Mouse (Mus musculus): ENCODE data around the gene Wasl.

The Wasl gene

DNA sequence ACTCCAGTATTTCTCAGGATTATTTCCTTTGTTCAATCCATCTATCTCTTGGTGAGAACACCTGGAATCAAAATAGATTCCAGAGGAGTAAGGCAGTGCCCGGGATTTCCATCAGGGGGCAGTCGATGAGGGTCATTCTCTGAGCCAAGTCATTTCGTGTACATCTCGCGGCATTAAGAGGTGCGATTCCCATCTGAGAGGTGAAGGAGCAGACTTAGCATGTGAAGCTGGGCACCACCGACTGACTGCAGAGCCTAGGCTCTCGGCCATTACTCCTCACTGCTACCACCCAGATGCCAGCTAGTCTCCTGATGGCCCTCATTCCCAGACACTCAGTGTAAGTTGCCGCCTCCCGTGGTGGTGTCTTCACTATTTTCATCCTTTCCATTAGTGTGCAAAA, 58.3 kb downstream of the Wasl start:
- peak in 1 of 2 experiments; percentile 13 for DNase-seq (ENCODE audit: inconsistent age in 2 of 2, low spot score in 1 of 2)

DNA sequence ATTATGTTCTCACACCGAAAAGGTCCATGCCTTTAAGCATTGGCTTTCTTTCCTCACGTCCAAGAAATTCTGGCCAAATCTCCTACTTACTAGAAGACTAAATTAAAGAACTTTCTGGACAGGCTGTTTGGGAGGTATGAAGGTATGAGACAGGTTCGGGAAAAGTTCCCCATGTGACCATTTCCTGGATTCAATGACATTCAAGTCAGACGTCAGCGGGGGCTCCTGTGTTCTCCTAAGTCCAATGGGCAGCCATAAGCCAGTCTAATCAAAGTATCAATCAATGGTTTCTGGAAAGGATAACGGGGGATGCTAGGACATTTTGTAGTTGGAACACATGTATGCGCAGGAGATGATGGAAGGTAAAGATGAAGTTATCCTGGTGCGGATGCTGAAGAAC, 59.2 kb downstream of the Wasl start:
- no peak for DNase-seq (ENCODE audit: inconsistent age in 2 of 2, low spot score in 1 of 2)

DNA sequence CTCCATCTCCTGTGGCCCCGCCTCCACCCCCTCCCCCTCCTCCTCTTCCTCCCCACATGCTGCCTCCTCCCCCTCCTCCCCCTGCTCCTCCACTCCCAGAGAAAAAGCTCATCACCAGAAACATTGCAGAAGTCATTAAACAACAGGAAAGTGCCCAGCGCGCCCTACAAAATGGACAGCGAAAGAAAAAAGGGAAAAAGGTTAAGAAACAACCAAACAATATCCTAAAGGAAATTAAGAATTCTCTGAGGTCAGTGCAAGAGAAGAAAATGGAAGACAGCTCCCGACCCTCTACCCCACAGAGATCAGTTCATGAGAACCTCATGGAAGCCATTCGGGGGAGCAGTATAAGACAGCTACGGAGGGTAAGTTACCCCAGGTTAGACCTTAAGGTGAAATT, 60.5 kb downstream of the Wasl start:
- DNase-seq (ENCODE audit: inconsistent age in 2 of 2, low spot score in 1 of 2) = no peak

DNA sequence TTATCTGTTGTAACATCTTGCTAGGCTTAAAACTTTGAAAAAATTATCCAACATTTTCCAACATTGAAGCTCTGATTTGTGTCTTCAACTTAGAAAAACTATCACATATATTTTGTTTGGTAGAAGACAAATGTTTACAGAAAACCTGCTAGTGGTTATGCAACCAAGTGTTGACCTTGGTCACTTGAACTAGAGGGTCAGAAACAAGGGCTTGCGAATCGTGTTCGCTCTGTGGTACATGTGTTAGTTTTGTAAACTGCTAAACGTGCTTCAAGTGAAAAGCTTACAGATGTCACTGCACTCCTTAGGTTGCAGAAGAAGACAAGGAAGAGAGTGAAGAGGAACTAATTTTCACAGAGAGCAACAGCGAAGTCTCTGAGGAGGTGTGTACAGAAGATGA, 61.8 kb downstream of the Wasl start:
- DNase-seq (ENCODE audit: inconsistent age in 2 of 2, low spot score in 1 of 2) = no peak

DNA sequence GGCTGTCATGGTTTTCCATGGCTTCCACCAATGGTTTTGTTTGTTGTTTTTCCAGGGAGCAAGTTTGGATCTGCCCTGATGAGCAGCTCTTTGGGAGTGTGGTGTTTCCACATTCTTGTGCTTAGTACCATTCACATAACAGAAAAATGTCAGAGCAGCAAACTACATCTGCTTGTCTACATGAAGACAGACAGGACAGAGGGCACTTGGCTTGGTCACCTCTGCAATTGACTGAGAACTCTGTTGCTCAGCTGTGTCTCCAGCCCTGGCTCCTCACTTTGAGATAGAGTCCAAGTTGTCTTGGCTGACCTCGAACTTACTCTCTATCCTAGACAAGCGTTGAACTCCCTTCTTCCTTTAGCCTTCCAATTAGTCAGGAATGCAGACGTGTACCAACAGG, 62.5 kb downstream of the Wasl start:
- no peak for DNase-seq (ENCODE audit: inconsistent age in 2 of 2, low spot score in 1 of 2)

DNA sequence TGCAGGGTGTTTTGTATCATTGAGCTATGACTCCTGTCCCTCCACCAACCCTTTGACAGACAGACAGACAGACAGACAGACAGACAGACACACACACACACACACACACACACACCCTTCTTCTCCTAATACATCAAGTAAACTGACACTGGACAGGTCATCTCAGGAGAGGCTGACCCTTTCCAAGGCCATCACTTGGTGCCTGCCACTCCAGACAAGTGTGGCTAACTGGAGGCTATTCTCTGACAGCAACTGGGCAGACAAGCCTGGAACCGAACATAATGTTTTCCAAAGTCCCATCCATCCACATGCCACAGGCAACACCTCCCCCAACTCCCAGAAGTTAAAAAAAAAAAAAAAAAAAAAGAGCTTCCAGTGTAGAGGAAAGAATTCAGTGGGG, 63.1 kb downstream of the Wasl start:
- DNase-seq (ENCODE audit: inconsistent age in 2 of 2, low spot score in 1 of 2) = peak; percentile 45 to 47

DNA sequence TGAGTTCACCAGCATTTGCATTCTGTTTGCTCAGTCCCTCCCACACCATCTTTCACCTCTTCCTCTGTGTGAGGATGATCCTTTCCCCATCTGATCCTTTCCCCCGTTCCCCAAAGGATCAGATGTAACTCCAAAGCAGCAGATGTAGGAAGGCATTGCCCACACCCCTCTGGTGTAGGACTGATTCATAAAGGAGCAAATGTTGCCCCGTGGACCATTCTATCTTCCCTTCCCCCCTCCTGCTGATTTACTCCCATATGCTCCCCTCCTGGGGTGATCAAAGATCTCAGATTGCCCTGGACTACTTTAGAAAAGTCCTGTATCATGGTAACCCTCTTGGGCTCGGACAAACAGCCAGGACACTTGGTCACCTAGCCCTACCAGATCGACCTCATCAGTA, 64.1 kb downstream of the Wasl start:
- DNase-seq (ENCODE audit: inconsistent age in 2 of 2, low spot score in 1 of 2) = no peak

DNA sequence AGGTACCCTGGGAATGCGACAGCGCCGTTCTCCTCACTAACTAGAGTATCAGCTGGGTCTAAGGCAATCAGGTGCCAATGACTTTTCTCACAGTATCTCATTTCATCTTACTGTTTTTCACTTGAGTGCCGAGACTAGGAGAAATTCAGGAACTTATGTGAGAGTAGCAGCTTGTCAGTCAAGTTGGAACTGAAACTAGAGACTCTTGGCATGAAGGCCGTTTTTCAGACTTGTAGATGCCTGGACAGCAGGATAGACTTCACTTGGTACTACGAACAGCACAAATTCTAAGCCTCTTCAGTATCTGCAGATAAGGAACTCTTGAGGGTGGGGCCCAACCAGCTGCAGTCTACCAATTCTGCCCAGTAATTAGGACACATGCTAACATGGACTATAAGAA, 64.7 kb downstream of the Wasl start:
- DNase-seq (ENCODE audit: inconsistent age in 2 of 2, low spot score in 1 of 2) = no peak

DNA sequence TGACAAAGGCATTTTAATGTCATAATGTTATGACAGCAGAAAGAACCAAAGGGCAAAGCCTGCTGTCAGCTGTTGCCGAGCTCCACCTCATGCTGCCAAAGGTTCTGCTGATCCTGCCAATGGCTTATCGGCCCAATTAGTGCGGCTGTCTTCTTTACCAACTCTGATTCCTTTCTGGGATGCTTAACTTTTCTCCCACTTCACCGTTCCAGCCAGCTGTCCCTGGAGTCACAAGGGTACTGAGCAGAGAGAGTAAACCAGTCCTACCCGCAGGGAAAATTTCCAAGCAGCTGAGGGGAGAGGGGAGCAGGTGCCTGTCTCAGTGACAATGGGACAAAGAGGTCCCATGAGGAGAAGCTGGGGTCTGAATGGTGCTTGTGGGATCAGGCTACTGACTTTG, 65.2 kb downstream of the Wasl start:
- no peak for DNase-seq (ENCODE audit: inconsistent age in 2 of 2, low spot score in 1 of 2)

DNA sequence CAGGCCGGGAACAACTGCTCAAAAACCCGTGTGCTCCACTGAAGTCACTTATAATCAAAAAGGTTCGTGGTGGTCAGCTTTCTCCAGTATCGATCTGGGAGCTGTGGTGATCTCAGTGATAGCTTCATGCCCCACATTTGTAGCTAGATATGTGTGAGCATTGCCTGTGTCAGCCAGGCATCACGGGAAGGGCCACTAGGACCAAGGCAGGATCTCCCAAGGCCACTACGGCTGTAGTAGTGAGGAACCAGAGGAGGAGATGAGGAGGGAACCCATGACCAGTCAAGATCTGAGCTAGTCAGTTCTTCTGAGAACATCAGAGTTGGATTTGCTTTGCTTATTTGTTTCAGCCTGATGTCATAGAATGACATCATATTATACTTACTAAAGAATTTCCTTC, 65.6 kb downstream of the Wasl start:
- DNase-seq (ENCODE audit: inconsistent age in 2 of 2, low spot score in 1 of 2) = no peak

DNA sequence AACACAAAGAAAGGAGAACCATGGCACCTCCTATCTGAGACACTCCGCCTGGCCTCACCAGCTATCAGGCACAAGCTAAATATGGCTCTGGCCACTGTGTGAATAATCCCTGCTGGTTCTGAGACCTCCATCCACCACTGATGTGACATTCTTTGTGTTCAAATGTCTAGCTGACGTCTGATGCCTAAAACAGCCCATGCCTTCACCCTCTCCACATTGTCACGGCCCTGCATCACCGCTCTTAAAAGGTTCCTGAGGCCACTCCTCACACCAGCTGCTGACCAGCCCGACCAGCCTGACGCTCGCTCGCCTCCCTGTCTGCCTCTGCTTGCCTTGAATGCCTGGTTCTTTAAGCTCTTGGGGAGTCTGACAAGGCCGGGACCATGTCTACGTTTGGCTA, 67.3 kb downstream of the Wasl start, which contains the start of gene Lmod2:
Gene Lmod2, plus strand, starts transcription at position 263 of the 400 bp plus-strand sequence.
- no peak for DNase-seq (ENCODE audit: inconsistent age in 2 of 2, low spot score in 1 of 2)

DNA sequence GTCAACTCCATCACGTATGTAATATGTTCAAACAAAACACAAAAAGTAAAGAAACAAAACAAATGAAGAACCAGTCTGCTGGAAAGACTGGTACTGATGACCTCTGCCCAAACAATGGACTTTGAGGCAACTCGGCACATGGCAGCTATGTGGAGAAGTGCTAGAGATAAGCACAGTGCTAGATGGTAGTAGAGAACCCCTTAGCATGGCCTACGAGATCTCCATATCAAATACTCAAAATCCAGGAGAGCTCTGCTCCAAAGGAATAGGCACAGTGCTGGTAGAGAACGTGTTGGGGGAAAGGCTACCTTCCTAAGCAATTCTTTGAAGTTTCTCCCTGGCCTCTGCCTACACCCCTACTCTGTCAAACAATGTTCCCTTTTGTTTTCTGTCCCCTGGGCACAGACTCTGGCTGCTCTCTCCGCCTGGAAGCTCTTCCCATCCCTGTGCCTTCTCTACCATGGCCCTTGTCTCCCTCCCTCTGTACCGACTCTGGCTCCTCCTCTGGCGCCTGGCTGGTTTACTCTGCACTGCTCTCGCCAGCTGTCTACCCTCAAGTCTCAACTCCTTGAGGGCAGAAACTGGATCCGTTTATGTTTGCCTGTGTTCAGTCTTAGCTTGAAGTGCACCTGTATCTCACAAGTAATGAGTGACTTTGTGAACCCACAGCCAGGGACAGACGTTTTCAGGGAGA, 73.1 kb downstream of the Wasl start:
- no peak for DNase-seq (ENCODE audit: inconsistent age in 2 of 2, low spot score in 1 of 2)

DNA sequence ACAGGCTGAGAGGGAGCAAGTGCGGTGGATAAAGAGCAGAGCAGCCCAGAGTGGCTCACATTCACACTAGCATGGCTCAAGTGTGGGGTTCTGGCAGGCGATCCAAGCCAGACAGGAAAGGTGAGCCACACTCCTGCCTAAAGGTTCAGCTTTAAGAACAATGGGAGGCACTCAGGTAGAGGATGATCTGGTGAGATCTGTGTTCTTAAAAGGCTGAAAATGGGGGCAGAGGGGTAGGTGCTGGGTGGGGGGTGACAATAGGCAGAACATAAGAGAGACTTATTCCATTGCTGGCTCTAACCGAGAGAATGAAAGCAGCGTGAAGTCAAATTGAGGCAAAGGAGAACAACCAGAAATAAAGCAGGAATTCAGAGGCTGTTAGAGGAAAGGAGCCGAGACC, 74.5 kb downstream of the Wasl start:
- no peak for DNase-seq (ENCODE audit: inconsistent age in 2 of 2, low spot score in 1 of 2)

DNA sequence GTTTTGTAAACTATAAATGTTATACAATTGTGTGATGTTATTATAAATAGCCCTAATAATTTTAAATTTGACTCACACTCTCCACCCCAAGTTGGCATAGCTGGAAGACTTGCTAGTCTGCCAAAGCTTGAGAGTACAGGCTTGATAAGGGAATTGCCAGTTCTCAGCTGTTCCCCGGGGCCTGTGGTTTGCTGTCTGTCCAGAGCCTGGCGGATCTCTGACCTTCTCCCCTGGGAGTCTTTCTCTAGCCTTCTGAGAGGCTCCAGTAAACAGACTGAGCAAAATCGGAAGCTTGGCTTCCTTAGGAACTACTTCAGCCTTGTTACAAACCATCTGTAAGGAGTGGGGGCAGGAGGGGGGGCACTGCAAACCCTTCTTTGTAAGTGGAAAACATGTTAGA, 77.9 kb downstream of the Wasl start:
- peak; percentile 31 to 68 for DNase-seq (ENCODE audit: inconsistent age in 2 of 2, low spot score in 1 of 2)

DNA sequence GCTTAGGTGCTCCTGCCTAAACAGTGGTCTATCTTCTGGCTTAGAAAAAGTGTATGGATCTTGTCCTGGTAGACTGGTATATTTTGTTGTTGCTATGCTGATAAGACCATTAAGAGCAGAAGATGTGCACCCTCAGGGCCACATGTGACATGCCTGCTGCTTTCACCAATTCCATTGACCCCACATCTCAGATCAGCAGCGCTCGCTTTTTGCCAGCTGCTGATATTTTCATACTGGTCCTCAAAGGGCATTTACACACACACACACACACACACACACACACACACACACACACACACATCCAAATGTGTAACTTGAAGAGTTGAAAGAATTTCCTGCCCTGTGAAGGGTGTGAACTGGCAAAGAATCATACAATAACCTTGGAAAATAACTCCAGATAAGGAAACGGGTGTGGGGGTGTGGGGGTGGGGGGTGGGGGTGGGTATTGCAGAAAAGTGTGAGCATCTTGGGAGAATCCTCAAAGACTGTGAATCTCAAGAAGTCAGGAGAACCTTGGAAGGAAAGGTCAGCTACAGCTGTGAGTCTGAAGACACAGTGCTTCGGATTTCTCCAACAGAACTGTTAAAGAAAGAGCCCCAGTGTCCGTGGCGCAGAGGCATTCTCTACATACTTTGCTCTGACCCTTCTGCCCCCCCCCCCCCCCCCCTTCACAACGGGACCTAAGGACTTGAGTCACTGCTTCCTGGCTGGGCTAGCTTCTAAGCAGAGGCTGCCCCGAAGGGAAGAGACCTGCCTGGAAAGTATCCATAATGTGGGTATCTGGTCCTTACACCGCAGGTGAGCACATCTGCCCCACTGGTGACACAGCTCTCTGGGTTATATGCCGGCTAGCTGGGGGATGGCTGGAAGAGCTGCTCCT, 79.1 kb downstream of the Wasl start:
- DNase-seq (ENCODE audit: inconsistent age in 2 of 2, low spot score in 1 of 2) = peak in 1 of 2 experiments; percentile 42

DNA sequence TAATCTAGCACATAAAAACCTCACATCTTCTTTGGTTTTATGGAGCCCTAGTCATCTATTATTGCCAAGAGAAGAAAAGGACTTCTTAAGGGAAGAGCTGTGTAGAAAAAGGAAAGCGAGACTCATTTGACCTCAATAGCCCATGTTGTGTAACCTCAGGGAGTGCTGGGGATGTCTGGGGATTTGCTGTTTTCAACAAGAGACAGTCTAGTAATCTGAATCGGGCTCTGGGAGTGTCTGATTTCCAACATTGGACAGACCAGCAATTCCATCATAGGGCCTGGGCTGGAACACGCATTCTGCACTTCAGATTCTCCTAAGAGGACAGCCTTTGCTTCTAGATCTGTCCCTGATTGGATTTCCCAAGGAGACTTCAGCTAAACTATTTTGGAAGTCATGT, 81.4 kb downstream of the Wasl start:
- DNase-seq (ENCODE audit: inconsistent age in 2 of 2, low spot score in 1 of 2) = no peak

DNA sequence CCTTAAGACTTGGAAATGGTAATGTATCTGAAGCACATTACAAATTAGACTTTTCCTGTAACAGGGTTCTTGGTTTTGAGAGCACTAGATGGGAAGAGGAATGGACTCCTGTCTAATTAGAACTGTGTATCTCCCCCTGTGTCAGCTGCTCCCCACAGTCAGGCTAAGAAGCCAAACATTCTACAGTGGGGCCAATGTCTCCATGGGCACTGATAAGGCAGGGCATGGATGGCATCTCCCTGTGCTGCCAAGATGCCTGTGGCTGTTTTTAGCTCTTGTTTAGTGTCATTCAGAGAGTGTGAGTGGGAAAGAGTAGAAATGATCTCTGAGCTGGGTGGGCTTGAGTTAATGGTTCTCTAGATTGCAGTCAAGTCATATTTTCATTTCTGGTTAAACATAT, 91.5 kb downstream of the Wasl start:
- no peak for DNase-seq (ENCODE audit: inconsistent age in 2 of 2, low spot score in 1 of 2)

DNA sequence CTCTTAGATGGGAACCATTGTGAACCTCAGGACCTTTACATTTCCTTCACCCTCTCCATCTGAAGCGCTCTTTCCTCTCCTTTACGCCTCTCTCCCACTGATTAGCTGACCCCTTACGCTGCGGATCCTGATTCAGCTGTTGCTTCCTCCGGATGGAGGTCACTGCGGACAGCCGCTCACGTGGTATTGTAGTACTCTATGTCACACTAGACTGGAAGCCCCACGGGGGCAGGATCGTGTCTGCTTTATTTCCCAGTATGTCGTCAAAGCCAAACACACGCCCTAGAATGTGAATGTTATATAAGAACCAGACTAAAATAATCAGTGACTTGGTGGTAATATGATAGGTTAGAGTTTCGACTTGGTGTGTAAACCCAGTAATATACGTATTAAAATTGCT, 92.4 kb downstream of the Wasl start:
- DNase-seq (ENCODE audit: inconsistent age in 2 of 2, low spot score in 1 of 2) = no peak

DNA sequence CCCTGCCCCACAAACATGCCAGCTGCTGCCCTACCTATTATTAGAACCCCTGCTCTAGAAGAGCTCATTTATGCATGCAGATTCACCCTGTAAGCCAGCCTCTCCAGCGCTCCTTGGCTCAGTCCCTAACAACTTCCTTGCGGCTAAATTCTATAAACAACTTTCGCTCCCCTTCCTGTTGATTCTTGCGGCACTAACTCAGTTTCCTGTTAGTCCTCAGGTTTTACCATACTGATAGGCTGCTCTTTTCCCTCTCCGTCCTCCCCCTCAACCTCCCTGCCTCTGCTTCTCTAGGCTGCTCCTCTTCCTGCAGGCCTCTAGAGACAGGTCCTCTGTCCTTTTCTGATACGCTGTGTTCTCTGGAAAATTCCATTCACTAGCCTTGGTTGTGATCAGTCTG, 93.7 kb downstream of the Wasl start:
- DNase-seq (ENCODE audit: inconsistent age in 2 of 2, low spot score in 1 of 2) = peak in 1 of 2 experiments; percentile 15

DNA sequence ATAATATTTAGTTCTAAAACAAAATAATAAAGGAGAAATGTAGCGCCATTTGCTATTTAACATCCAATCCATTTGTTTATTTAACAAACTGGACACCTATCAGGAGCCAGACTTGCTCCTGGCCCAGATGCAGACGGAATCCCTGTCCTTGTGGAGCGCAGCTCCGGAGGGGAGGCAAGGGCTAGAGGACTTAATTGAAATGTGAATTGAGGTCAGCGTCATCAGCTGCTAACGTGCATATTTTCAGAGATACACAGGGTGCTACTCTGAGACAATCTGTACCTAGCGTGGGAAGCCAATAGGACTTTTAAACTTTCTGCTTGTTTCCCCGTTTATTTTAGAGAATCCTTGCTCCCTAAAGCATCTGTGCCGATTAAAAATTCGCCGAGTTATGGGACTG, 94.5 kb downstream of the Wasl start:
- no peak for DNase-seq (ENCODE audit: inconsistent age in 2 of 2, low spot score in 1 of 2)

DNA sequence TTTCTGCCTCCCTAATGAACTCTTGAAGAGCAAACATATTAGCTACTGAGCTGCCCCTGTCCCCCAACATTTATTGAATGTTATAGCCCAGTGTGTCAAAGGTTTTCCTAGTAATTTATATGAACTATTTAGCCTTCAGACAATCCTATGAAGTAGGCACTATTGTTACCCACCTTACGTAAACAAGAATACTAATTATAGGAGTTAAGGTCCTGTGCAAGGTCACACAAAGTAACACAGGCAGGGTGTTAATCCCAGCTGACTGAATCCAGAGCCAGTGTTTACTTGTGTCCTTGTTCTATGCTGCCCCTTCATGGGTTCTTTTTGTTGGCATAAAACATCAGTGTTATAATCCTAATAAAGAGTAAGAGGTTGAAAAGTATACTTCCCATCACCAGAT, 95.1 kb downstream of the Wasl start:
- DNase-seq (ENCODE audit: inconsistent age in 2 of 2, low spot score in 1 of 2) = no peak

DNA sequence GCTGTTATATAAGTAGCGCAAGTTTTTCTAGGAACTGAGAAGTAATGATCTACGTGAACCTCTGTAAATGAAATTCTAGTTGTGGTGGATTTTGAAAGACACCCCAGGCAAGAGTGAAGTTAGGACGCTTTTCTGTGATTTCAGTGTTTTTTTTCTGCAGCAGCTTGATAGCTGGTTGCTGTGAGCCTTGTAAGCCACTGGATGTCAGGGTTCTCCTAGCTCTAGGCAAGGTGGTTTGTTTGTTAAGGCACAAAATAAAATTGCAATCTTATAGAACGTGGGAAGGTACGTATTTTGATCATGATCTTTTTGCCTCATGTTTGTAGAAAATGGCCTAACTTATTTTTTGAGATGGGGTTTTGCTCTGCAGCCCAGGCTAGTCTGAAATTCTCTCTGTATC, 95.8 kb downstream of the Wasl start:
- no peak for DNase-seq (ENCODE audit: inconsistent age in 2 of 2, low spot score in 1 of 2)

DNA sequence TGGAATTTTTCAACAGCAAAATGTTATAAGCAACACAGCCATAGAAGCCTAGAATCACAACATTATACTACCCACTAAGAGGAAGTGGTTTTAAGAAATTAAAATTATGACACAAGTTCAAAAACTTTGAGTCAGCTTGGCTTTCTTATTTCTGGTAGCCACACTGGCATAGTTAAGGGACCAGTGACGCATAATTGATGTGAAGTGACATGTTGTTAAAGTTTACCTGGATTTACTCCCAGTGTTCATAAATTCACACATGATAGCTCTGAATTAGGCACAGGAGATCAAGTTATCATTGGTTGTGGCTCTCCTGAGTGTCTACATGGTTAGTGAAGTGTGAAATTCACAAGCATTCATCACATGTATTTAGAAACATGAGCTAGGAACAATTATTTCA, 99.9 kb downstream of the Wasl start:
- no peak for DNase-seq (ENCODE audit: inconsistent age in 2 of 2, low spot score in 1 of 2)
